Mouse (Mus musculus): ENCODE results near the gene S100a8.

The S100a8 gene

DNA sequence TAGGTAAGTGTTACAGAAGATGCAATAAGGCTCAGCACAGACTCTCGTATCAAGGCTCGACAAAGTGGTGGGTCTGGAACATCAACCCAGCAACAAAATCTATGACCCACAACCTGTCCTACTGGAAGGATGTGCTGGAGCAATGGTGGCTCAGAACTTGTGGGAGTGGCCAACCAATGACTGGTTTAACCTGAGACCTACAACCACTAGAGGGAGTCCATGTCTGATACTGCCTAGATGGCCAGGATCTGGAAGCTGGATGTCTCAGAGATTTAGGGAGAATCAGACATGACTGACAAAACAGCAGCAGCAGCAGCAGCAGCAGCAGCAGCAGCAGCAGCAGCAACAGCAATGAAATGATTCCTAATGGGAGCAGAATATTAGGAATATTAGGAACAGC, 4.6 kb upstream of the S100a8 start:
- in situ Hi-C loops (cut with MboI; ENCODE audit: low sequenced_read_pairs) = no loop called here

DNA sequence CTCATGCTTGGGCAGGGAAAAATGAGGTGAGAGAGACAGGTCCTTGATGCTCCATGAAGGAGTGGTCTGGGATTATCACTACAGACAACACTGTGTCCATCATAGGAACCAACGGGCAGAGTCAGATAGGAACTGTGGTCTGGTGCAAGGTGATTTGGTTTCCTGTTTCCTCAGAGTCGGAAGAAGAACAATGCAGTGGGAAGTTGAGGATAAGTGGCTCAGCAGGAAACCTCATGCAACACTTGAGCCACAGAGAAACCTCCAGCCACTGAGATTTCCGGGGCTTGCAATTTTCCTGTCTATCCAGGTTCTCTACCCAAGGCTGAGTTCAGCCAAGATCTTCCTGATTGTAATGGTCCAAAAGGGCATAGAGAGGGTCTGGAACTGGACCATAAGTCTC, 9.9 kb downstream of the S100a8 start:
- in situ Hi-C loops (cut with MboI; ENCODE audit: low sequenced_read_pairs) = no loop called here

DNA sequence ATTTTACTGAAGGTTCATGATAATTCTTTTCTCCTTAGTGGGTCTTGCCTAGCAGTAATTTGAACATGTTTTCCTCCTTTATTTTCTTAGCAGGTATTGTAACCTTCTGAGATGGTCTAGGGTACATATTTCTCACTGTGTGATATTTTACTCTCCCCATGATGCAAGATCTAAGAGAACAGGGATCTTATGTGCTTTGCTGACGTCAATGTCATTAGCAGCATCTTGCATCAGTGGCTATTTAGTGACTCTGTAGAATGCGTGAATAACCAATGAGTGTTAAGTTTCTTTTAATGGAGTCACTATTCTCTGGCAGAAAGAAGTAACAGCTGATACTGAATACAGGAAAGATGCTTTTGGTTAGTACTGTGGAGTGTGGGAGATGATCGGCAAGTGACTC, 15.2 kb downstream of the S100a8 start:
- in situ Hi-C loops (cut with MboI; ENCODE audit: low sequenced_read_pairs) = no loop called here

DNA sequence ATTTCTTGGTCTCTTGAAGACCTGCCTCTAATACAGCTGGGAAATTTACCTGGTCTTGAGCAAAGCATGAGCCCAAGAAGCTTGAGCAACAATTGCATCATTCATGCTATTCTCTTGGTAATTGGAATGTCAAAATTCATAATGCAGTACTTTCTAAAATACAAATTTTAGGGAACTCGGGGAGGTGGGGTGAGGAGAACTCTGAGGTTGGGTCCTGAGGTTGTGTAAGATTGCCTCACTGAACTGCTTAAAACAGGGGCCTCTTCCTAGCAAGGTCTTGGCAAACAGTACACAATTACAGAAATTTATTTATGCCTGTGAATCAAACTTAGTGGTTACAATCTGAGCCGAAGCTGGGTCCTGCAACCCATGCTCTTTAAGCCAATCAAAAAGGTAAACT, 18.1 kb downstream of the S100a8 start:
- in situ Hi-C loops (cut with MboI; ENCODE audit: low sequenced_read_pairs) = no loop called here

DNA sequence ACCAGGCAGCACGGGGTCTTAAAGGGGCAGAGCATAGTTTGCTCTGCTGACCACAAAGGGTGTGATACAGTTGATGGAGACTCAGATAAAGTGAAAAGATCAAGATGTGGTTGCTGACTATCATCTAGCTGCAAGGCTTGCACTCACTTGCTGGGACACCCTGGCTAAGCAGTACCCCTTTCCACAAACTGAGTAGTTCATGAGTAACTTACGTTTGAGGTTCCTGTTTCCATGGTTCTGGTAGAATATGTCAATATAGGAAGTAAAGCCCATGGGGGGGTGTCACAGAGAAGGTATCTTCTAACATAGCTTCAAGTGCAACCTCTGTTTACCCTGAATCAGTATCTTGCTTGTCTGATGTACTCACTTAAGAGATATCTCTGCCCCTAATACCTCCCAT, 24.7 kb downstream of the S100a8 start:
- in situ Hi-C loops (cut with MboI; ENCODE audit: low sequenced_read_pairs) = no loop called here

DNA sequence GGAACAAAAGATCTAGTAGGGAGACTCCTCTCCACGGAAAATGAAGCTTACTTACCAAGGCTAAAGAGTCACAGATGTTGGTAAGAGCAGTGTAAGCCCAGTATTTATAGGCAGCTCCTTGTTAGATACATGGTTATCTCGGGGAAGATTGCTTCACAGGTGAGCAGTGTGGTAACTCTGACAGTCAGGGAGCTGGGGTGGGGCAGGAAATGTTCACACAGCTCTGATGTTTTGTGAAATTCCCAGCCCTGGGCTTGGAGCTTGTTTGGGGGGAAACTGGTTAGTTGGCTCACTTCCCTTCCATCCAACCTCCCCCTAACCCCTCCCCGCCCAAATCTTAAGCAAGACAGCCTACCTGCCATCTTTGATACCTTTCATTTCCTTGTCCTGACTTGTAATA, 26.8 kb downstream of the S100a8 start, which contains the start of gene S100a9:
Gene S100a9 (minus strand): TSS at position 109 of the 400 bp plus-strand sequence.
- in situ Hi-C loops (cut with MboI; ENCODE audit: low sequenced_read_pairs) = no loop called here

DNA sequence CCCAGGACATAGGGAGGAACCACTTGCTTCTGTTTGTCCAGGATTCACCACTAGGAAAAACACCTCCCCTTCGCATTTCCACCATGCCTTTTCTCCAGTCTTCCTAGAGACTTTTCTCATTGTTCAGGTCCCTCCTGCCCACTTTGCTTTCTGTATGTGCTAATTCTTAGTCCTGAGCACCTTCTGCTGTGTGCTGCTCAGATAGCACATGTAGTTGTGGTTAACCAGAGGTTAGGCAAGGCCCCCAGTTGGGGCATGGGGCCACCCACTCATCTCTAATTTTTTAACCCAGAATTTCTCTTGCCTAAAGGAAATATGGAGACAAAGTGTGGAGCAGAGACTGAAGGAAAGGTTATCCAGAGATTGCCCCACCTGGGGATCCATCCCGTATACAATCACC, 33.5 kb downstream of the S100a8 start:
- in situ Hi-C loops (cut with MboI; ENCODE audit: low sequenced_read_pairs) = no loop called here

DNA sequence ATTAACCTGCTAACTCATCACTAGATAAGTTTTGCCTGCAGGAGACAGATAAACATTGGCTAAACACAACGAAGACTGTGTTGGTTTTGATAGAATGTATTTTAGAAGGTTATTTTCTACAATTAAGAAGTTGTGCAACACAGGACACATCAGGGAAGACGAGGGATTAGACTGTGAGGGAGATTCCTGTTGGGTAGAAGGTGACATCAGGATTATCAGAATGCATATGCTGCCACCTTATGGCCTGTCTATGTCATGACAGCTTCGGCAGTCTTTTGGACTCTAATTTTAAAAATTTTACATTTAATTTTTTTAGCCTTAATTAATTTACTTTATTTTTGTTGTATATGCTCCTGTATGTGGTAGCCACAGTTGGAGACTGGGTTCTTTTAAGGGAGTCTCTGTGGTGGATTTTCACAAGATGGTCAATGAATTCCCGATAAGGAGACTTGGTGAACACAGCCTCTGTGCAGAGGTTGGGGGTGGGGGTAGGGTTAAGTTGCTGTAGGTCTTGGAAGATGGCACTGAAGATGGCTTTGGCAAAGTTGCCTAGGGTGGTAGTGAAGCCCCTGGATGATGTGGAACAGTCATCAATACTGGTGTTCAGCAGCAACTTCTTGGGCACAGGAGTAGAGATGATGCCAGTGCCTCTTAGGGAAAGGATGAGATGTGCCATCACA, 39.9 kb downstream of the S100a8 start:
- in situ Hi-C loops (cut with MboI; ENCODE audit: low sequenced_read_pairs) = no loop called here

DNA sequence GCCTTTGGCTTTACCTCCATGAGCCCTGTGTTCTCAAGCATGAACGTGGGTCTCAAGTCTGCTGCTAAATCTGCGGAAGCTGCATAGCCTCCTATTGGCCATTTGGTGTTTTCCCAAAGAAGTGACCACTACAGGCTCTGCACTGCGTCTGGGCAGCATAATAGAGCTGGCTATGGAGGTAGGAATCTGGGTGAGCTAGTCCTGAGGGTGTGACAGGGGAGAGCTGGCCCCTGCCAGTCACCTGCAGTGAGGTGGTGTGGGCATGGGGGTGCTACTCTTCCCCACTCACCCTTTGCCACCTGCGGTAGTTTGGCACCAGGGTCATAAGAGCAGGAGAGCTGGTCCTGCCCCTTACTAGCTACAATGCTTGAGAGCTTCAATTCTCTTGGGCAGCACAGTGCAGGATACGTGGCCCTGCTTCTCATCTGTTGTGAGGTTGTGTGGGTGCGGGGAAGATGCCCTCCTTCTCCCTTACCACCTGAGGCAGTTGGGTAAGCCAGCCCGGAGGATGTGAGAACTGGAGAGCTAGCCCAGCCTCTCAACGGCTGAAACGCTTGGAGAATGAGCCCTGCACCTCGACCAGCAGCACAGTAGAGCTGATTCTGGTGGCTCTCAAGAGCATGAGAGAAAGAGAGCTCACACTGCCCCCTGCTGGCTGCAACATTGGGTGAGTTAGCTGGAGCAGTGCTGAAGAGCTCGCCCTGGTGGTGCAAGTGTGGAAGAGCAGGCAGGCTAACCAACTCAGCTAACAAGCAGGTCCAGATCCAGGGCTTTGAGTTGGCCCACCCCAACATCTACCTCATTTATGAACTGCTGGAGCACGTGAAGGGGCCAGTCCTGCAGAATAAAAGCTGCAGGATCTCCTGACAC, 41.0 kb downstream of the S100a8 start:
- in situ Hi-C loops (cut with MboI; ENCODE audit: low sequenced_read_pairs) = no loop called here
